Mouse (Mus musculus): Measurements from ENCODE around the gene Slc44a5.
A peak's percentile ranks its signal among the peaks of the same experiment; 100 is the strongest.

Gene Slc44a5

DNA sequence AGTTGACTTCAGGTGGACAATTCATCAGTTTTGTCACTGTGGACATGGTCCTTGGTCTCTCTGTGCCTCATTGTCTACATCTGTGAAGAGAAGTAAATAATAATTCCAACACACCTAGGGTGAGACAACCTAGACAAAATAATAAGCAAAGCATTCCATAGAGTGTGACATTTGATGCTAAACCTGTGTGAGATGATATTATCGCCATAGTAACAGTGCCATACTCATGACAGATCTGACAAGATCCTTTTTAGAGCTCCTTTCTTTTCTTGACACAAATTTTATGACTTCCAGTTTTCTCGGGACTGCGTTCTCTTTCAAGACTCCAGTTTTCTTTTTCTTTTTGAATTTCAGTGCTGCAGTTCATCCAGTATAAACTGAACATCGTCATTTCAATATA, 192.6 kb downstream of the Slc44a5 start:
- DNase-seq (ENCODE audit: low spot score in 2 of 2) = no peak

DNA sequence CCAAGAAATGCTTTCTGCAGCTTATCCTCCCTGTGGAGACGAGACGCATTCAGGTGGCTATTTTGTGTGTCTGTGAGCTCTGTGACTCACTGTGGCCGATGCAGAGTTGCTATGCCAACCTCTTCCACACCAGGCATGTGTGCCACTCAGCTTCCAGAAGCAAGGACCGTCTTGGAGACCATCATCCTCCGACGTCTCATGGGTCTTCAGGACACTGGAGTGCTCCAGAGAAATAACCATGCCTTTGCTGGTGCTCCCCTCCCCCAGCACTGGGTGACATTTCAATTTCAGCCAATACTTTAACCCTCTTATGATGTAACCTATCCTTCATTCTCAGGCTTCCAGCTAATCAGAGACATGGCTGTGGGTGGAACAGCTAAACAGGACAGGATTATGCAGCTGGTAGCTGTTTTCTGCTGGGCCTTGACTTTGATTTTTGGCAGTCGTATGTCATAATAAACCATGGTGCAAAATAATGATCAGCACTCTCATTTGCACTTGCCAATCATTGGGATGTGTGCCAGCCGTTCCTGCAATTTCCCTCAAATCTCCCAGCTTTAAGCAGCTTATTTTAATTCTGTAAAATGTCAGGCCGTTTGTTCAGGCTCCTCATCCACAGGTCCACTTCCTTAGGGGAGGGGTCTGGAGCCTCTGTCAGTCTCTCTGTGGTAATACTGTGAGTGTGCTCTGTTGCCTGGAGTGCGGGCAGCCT, 198.8 kb downstream of the Slc44a5 start:
- peak in 1 of 2 experiments; percentile 9 for DNase-seq (ENCODE audit: low spot score in 2 of 2)

DNA sequence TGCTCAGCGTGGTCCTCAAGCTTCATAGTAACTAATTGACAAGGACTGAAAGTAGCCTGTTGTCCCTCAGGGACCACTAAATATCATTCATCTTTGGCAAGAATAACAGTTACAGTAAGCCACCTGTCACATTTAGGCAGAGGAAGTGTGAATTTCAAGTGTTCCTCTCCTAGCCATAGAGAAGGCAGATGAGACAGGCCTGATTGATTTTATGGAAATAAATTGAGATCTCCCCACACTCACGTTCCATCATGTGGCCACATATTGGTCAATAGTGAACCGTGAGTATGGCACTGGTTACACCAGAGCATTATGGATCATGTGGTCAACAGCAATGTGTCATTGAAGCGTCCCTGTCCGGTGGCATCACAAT, 199.3 kb downstream of the Slc44a5 start:
- no peak for DNase-seq (ENCODE audit: low spot score in 2 of 2)

- DNase-seq (ENCODE audit: low spot score in 2 of 2) = no peak
These were observed 200.3 kb downstream of the Slc44a5 start for GRCm38 (mm10) chr3:154173556-154173955.

DNA sequence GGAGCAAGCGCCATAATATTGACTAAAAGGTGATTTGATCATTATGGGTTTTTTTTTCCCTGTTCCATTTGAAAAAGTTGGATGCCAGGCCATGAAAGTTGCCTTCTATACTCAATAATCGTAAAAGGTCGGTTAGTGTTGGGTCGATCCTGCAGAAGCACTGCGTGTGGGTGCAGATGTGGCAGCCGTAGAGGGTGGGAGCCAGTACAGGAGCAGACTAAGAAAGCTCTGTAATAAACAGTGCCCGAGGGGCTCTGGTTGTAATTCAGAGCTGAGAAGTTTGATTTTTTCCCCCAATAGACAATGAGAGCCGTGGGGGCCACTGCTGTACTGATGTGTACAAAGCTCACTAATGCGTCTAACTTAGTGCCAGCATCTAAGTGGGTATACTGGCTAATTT, 200.8 kb downstream of the Slc44a5 start:
- no peak for DNase-seq (ENCODE audit: low spot score in 2 of 2)

GRCm38 (mm10) chr3:154174766-154175165, 201.5 kb downstream of the Slc44a5 start:
- no peak for DNase-seq (ENCODE audit: low spot score in 2 of 2)

- no peak for DNase-seq (ENCODE audit: low spot score in 2 of 2)
These were observed 204.5 kb downstream of the Slc44a5 start for GRCm38 (mm10) chr3:154177665-154178305.

GRCm38 (mm10) chr3:154179423-154179920, 206.2 kb downstream of the Slc44a5 start:
- DNase-seq (ENCODE audit: low spot score in 2 of 2) = no peak

DNA sequence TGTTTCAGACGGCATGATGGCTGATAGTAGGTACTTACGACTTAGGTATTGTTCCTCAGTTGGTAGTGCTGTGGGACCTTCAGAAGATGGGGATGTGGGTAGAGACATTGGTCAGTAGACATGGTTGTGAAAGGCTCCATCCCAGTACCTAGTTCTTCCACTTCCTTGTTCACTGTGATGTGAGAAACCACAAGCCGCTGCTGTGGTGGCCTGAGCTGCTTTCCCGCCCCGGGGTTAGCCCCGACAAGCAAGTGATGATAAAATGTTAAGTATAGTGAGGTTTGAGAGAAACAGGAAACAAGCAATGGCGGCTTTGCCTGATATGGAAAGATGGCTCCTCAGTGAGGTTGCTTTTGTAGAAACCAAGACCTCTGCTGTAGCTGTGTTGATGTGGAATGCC, 209.8 kb downstream of the Slc44a5 start:
- DNase-seq (ENCODE audit: low spot score in 2 of 2) = no peak

GRCm38 (mm10) chr3:154183957-154184356, 210.7 kb downstream of the Slc44a5 start:
- no peak for DNase-seq (ENCODE audit: low spot score in 2 of 2)

DNA sequence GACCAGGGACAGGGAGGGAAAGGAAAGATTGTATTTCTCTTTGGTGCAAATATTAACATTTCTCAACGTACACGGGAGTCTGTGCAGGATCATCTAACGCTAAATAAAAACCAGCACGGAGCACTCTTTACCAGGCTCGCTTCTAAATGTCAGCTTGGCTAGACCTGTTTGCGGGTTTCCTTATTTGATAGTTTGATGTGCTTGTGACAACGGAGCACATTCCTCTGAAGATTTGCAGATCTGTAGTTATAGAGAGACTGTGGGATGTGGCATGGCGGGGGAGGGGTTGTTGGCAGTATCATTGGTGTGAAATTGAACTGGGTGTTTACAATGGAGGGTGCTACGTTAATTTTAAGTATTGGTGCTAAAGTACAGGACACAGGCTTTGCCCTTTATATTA, 215.4 kb downstream of the Slc44a5 start:
- no peak for DNase-seq (ENCODE audit: low spot score in 2 of 2)

DNA sequence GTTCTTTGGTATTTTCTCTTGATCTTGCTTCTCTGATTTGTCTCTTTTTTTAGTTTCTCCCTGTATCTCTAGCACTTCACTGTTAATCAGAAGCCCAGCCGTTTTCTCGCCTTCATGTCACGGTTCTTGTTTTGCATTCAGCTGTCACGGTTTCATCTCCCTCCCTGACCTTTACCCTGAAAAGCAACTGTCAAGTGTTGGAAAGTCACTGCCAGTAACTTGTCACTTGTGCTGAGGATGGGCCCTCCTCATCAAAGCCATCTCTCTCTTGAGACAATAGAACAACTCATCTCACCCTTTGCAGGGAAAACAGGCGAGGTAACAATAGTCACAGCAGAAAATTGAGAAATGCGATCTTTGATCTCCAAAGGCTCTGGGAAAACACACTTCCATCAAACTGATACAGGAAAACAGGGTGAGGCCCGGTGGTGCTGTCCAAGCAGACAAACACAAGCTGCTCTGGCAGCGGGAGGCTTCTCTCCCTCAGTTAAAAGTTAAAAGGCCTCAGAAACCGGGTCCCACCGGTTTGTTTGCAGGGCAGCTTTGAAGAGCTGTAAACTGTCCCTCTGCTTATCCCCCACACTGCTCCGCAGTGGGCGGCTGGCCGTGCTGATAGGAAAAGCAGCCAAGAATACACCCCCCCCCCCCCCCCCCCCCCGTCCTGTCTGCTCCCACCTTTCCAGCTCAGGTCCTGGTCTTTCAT, 219.2 kb downstream of the Slc44a5 start:
- no peak for DNase-seq (ENCODE audit: low spot score in 2 of 2)

DNA sequence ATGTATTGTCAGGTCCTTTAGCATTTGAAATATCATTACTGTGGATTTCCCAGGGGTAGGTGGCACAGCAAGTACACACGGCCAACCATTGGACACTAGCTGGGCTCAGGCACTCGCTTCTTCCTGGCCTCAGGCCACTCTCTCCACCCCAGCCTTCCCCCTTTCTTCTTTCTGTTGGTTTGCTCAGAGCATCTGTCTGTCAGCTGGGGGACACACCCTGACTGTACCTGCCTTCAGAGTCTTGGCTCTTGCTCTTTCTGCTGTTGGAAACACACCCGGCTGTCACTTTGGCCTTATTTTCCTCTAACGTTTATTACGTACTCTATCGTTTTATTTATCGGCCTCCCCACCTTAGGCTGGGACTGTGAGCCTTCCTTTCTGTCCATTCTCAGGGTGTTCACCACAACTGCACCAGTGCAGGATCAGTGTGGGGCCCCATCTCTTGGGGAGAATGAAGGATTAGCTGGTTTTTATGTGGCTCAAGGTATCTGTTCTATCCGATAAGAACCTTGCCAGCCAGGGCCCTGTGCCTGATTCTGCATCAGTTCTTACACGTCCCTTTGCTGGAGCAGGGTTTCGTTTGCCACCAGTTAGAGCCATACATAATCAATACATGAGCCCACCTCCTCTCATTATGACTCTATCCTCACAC, 220.1 kb downstream of the Slc44a5 start:
- DNase-seq (ENCODE audit: low spot score in 2 of 2) = no peak

DNA sequence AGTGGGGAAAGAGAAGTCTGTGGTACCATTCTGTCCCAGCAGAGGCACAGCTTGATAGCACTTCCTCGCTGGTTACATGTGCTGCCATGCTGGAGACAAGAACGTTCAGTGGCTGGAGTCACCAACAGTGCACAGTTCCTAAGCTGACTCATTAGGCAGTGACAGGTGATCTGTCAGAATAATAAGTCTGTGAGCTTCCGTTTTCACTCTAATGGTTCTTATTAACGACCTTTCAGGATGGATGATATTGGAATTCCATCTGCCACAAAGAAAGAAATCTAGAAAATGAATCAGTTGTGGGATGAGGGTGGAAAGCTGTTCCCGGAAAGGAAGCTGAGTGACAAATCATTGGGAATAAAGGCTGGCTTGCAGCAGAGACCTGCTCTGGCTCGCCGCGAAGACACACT, 227.2 kb downstream of the Slc44a5 start:
- DNase-seq (ENCODE audit: low spot score in 2 of 2) = no peak

GRCm38 (mm10) chr3:154201796-154202195, 228.6 kb downstream of the Slc44a5 start:
- no peak for DNase-seq (ENCODE audit: low spot score in 2 of 2)

DNA sequence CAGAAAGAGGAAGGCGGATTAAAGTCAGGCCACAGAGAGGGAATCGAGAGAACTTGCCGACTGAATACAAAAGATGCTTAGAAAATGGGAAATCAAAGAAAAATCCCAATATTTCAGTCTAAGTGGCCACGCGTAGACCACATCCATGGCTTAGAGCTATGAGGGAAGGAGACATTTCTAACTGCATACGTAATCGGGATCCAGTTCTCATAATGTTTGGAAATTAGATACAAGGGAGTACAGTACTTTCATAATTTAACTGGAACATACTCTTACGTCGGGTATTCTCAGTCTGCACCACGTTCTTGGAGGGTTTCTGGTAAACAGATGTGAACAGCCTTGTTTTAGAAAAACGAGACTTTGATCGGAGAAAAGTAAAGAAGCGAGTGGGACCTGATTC, 229.1 kb downstream of the Slc44a5 start:
- DNase-seq (ENCODE audit: low spot score in 2 of 2) = no peak

- DNase-seq (ENCODE audit: low spot score in 2 of 2) = no peak
These were observed 235.2 kb downstream of the Slc44a5 start for GRCm38 (mm10) chr3:154208479-154208878.

DNA sequence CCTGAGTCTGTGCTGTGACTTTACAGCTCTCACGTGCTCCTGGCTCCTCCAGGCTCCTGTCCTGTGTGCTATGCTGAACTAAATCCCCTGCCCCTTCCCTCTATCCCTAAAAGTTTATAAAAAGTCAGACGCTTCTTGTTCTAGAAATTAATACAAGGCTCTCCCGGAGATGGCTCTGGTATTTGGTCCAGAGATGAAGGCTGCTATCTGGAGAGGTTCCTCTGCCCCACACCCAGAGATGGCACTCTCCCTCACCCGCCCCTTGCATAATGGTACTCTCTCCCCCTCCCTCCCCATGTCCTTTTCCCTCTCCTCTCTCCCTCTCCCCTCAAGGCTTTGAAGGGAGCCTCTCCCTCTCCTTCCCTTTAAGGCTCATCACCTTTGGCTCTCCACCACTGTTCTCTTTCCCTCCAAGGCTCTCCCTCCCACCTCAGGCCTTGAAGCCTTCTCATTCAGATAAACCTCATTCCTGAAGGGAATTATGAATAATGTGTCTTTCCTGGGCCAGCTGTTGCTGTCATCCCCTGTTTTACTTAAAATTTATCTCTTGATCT, 236.0 kb downstream of the Slc44a5 start:
- no peak for DNase-seq (ENCODE audit: low spot score in 2 of 2)

DNA sequence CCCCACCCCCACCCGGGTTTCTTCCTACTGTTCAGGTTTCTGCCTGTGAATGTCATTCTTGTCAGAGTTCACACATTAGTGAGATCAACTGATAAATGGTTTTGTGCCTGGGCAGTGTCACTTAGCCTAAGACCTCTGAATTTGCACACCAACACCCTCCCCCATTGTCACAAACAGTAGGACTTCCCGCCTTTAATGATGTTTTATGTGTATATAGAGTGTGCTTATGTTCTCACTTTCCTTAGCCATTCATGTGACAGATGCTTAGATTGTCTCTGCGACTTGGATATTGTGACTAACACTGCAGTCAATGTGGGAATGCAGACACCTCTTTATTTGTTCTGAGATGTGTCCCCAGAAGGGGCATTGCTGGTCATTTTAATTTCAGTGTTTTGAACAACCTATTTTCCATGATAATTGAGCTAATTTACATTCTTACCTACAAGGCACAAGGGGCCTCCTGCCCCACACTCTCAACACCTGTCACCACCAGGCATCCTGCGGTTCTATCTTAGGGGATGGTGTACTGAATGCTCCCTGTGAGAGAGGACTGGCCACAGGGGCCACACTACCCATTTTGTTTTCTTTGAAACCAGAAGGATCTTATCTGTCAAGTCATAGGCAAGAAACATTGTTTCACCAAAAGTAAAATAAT, 236.7 kb downstream of the Slc44a5 start:
- no peak for DNase-seq (ENCODE audit: low spot score in 2 of 2)

DNA sequence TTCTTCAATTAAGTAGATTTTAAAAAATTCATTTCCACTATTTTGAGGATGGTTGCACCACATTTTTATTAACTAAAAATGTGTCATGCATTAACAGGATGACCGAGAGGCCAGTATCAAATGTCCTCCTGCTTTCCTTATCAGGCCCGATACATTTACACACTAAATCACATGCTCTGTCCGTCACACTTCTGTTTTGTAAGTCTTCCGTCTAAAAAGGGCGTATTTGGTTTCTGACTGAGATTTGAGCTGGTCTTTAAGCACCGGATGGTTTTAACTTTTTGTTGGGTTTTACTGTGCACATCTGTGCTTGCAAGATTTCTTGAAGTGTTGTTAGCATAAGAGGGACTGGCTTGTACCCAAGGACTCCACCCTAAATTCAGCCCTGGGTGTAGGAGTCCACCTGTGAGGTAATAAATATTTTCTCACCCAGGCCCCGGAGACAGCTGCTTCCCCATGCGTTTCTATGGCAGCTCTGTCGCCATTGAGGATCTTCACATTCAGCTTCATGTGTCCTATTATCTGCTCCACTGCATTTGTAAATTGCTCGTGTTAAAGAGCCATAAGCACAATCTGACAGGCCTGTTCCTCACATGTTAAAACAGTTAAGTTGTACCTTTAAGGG, 237.3 kb downstream of the Slc44a5 start:
- DNase-seq (ENCODE audit: low spot score in 2 of 2) = no peak

DNA sequence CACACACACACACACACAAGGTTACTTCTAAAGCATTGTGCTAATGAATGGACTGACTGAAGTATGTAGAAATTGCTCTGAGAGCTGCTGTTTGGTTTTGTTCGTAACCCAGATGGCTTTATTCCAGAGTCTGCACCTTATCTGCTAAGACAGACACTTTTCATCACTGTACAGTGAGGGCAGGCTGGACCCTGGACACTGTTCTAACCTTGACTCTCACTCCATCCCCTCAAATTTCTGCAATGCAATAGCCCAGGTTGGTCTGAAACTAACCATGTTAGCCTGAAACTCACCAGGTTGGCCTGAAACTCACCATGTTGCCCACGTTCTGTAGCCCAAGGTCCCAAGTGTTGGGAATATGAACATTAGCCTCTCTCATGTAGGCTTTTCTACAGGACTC, 239.3 kb downstream of the Slc44a5 start:
- no peak for DNase-seq (ENCODE audit: low spot score in 2 of 2)

Measured in cerebellum, postnatal 4 days (tissue).